Mouse (Mus musculus): ENCODE data around the gene Tfpi2.

Tfpi2 gene

DNA sequence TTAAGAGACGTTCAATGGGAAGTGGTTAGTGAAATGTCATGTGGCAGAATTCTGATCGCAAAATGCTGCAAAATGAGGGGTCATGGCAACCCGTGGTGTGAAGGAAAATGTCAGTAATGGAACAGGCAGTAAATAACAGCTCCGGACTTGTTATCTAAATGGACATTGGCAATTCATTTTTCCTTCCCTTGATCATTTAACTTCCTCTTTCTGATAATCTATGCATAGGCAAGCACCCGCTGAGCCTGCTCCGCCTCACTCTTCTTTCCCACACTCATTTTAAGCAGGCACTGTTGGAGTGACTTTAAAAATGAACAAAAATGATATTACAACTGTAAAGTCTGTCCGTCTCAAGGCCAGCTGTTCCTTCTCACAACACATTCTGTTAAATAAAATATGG is 72.7 kb downstream of the Tfpi2 start:
- DNase-seq (ENCODE audit: low spot score in 2 of 2): no peak

Data from spleen, postnatal 10 days (tissue).